Mouse (Mus musculus) lung, adult 18-20 months (tissue): ENCODE data around the gene Cnpy2.
"Not testable (repeated sequence)": the region's sequence is repeated elsewhere in the genome, so short reads cannot be mapped to it uniquely, and the experiment has no call there.

ENCODE experiments used
- DNase-seq, 2 experiments: peaks; one replicate each; pipeline ENCODE4 v3.0.0; 2022; ENCODE audit warnings: mixed read lengths in 2 of 2

Cnpy2 gene

DNA sequence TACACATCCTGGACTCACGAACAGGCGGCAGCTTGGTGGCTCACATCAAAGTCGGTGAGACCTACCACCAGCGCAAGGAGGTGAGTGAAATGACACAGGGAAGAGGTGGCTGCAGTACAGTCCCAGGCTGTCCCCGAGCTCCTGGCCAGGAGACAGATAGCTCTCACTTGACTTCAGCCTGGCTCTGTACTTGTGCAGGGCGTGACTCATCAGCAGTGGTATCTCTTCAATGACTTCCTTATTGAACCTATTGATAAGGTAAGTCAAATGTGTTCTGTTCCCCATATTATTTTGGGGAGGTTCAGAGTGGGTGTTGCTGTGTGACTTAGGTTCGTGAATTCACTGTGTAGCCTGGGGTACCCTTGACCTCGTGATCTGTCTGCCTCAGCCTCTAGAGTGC lies 6.7 kb upstream of the Cnpy2 start:
- DNase-seq: no peak

DNA sequence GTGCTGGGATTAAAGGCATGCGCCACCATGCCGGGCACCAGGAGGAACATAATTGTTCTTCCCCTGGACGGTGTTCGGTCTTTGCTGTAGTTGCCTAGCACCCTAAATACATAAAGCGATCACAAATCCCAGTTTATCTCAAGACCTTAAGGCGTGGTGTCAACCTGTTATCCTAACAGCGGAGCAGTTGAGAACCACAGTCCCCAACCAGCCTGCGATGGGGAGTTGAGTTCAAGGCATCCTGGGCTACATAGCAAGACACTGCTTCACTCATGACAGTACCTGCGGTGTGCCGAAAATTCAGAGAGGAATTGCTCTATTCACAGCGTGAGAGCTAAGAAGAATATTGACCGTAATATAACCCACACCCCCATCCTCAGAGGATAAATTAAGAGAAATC lies 618 bp upstream of the Cnpy2 start:
- DNase-seq: no peak

GRCm38 (mm10) chr10:128323516-128323915 lies 1.3 kb downstream of the Cnpy2 start:
- DNase-seq: no peak

- DNase-seq: no peak
These were observed 4.6 kb downstream of the Cnpy2 start for GRCm38 (mm10) chr10:128326825-128327224.

DNA sequence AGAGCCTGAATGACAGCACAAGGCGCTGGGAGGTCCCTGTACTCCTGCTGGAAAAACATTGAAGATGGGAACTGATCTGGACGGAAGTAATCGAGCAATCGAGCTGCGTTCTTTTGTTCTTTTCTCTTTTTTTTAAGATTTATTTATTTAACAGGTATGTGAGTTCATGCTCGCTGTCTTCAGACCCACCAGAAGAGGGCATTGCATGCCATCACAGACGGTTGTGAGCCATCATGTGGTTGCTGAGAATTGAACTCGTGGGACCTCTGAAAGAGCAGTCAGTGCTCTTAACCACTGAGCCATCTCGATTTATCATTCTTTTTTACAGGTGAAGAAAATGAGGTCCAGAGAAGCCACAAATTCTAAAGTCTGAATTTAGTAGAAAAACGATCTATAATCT lies 5.4 kb downstream of the Cnpy2 start:
- DNase-seq: no peak

- not testable (repeated sequence) for DNase-seq
These were observed 10.3 kb downstream of the Cnpy2 start for GRCm38 (mm10) chr10:128332358-128333249.

DNA sequence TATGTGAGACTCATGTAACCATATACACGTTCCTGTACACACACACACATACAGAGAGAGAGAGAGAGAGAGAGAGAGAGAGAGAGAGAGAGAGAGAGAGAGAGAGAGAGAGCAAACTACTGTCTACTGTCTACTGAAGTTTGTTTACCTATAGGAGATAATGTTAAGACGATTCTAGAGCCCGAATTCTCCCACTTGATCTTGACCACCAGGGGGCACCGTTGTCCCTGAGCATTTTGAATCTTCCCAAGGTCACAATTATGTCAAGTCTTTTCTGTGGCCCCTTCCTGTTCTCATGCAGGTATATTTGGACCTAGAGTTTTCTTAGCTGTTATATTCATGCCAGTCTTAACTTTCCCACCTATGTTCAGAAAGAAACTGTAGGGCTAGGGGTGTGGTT lies 13.3 kb downstream of the Cnpy2 start:
- peak; percentile 73 to 79 for DNase-seq

DNA sequence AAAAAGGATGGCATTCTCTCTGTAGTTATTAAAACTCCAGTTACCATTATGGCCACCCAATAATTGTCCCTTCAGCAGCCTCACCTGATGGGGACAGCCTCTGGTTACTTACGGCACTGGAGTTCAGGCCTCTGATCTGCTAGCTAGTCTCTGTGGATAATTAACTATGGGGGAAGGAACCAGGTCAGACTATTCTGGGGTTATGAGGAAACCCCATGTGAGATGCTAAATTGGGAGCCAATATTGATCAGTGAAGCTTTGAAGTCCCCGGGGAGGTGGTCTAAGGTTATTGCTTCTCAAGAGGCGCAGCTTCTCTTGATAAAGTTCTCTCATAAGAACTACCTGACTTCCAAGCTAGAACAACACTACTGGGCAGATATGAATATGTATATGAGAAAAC lies 13.9 kb downstream of the Cnpy2 start:
- no peak for DNase-seq

DNA sequence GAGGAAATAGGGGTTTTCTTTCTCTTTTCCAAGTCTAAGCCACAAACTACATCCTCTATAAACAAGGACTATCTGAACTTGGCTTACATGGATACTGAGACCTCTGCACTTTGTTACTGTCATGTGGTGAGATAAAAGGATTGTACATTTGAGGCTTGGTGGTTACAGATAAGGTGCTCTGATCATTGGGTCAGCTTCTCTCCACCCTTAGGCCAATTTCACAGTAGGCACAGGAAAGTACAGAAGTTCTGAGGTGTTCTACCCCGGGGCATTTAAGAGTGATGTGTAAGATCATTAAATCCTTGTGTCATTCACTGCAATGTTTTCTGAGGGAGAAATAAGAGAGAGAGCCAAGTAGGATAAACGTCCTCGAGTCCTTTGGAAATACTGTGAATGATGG lies 14.3 kb downstream of the Cnpy2 start:
- no peak for DNase-seq

GRCm38 (mm10) chr10:128337306-128338181 lies 15.3 kb downstream of the Cnpy2 start, which contains the start of gene Cs:
Cs (plus strand) TSS chr10:128337734.
- peak; percentile 96 to 98 for DNase-seq

- DNase-seq: no peak
These were observed 16.2 kb downstream of the Cnpy2 start for GRCm38 (mm10) chr10:128338415-128338814.

GRCm38 (mm10) chr10:128338948-128339347 lies 16.7 kb downstream of the Cnpy2 start:
- DNase-seq: no peak

DNA sequence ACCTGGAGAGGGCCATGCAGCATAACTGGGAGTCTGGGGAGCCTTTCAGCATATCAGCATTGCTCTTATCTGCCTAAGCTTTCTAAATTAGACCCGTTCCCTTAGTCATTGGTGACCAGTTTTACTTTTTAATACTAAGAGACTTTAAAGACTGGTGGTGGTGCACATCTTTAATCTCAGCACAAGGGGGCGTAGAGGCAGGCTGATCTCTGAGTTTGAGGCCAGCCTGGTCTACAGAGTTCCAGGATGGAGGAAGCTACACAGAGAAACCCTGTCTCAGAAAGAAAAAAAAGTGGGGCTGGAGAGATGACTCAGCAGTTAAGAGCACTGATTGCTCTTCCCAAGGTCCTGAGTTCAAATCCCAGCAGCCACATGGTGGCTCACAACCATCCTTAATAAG lies 18.0 kb downstream of the Cnpy2 start:
- no peak for DNase-seq

DNA sequence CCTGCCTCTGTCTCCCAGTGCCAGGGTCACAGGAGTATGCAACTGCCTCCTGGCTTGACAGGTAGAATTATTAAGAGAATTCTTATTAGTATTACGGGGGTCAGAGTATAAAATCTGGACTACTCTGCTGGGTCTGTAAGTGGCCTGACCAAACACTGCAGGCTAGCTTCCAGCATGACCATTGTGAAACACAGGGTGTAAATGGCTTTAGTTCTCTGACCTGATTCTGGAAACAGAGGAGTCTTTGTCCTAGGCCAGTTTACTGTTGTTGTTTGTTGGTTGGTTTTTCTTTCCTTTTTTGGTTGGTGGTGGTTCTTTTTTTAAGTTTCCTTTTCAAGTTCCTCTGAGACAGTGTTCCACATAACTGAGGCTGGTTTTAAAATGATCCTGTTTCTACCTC lies 21.2 kb downstream of the Cnpy2 start:
- no peak for DNase-seq

- peak; percentile 86 to 91 for DNase-seq
These were observed 22.5 kb downstream of the Cnpy2 start for GRCm38 (mm10) chr10:128344568-128345275.

GRCm38 (mm10) chr10:128347541-128347940 lies 25.3 kb downstream of the Cnpy2 start:
- no peak for DNase-seq

- peak in 1 of 2 experiments; percentile 59 for DNase-seq
These were observed 36.5 kb downstream of the Cnpy2 start for GRCm38 (mm10) chr10:128358796-128359195.

DNA sequence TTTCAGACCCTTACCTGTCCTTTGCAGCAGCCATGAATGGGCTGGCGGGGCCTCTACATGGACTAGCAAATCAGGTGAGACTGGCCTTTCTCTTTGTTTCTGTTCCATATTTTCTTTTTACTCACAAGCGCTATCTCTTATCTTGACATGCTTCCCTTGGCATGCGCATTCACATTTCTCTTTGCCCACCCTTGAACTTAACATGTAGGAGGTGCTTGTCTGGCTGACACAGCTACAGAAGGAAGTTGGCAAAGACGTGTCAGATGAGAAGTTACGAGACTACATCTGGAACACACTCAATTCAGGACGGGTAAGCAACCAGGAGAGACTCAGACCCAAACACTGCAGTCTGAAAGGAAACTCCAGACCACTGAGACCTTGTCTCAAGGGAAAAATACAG lies 37.0 kb downstream of the Cnpy2 start:
- DNase-seq: no peak

DNA sequence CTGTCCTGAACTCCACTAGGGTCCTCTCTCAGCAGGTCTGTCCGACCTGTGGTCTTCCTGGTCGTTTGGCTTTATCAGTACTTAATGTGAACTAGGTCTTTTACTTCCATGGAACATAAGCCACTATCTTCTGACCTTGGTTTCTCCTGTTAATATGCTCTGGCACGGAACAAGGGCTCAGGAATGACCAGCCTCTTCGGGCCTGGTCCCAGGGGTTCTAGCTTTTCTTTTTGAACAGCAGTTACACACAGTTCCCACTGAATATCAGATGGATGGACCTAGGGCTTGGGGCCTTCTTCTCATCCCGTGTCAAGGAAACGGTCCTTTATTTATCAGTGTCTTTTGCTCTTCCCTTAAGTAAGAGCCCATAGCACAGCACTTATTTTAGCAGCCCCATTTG lies 39.6 kb downstream of the Cnpy2 start:
- no peak for DNase-seq

DNA sequence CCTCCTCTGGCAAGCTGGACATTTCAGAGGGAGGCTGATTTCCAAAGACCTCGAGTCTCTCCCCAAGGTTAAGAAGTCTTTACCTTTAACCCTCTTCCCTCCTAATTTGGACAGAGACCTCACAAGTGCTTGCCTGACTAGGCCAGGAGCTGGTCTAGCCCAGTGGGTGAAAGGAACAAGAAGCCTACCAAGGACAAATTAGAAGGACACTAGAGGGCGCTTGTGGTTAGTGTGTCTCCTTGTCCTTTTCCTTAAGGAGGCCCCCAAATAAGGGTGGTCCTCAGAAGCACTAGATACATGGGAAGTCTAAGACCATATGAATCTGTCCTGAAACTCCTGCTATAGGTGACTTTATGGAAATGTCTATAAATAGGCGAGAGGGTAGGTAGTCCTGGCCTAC lies 40.3 kb downstream of the Cnpy2 start:
- DNase-seq: no peak

- no peak for DNase-seq
These were observed 45.7 kb downstream of the Cnpy2 start for GRCm38 (mm10) chr10:128367899-128368401.

GRCm38 (mm10) chr10:128368402-128369217 lies 46.4 kb downstream of the Cnpy2 start, which contains the start of gene Coq10a:
Coq10a (minus strand) TSS chr10:128368997.
- DNase-seq: peak; percentile 95 to 96
